Mouse (Mus musculus): ENCODE data around the gene Trip11. TPM values are rescaled to one million over a fixed set of nuclear protein-coding genes. Genes with fewer than 3 reads are reported as not detected.

Gene Trip11
- polyA plus RNA-seq, 1 experiment from 2014 or later = 14.2 TPM

DNA sequence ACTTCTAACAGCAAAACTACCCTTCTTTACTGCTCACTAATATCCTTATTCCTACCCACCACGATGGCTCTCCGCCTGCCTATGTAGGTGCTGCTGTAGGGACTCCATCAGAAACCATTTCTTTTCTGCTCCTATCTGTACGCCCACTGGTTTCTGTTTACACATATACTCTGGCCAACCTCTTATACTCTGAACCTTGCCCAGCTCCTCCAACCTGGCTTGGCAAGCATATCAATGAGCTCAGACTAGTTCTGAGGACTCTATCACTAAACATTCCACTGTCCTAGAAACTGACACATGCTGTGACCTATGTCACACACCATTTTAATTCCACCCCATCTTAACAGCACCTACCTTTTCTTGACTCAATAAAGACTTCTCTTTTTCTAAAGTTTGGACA, 23.7 kb downstream of the Trip11 start:
- Histone ChIP-seq H3K27me3 (ENCODE audit: control insufficient read depth, insufficient read depth, low read length) (no peaks in the 10 kb centered on the region), H3K36me3 (ENCODE audit: control insufficient read depth, insufficient read depth, low read length) (peaks cover 12% of the 10 kb centered on the region), H3K9me3 (ENCODE audit: control insufficient read depth, low read length) (no peaks in the 10 kb centered on the region), H3K4me2 (ENCODE audit: low read depth, severe bottlenecking) (no peak overlapping the region), H3K4me3 (ENCODE audit: low read depth, low read length) (no peak overlapping the region), H3K27ac (replicated peaks; ENCODE audit: low read depth, low read length) (no peak overlapping the region), H3K4me1 (ENCODE audit: control insufficient read depth, insufficient read depth, low read length) (no peaks in the 10 kb centered on the region), H3K9ac (ENCODE audit: low read length) (no peak overlapping the region)
- DNase-seq (ENCODE audit: low spot score) = no peak
- no peak for ATAC-seq (ENCODE audit: insufficient number of reproducible peaks, low FRiP score, low TSS enrichment, low read depth)
- 92% methylated on average over 3 of the region's 3 CpGs for WGBS

DNA sequence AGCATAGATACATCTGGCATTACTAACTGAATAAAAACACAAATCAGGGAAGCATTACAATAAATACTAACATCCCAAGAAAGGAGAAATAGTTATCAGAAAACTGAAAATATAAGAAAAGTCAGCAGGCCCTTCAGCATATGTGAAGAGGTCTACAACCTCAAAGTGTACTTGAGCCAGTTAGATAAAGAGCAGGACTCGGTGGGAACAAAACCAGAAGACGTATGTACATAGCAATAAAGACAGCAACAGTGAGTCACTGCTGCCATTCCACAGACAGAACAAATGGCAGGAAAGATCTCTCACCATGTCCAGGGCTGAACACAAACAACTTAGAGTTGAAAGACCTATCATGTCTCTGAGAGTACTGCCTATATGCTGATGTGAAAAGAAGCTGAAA, 24.8 kb downstream of the Trip11 start:
- no peak overlapping the region for H3K9ac ChIP-seq (ENCODE audit: low read length)
- 92% methylated on average over 2 of the region's 2 CpGs for WGBS
- no peak overlapping the region for H3K4me2 ChIP-seq (ENCODE audit: low read depth, severe bottlenecking)
- DNase-seq (ENCODE audit: low spot score) (no peak), ATAC-seq (ENCODE audit: insufficient number of reproducible peaks, low FRiP score, low TSS enrichment, low read depth) (no peak)
- H3K4me3 ChIP-seq (ENCODE audit: low read depth, low read length) = no peak overlapping the region
- peaks cover 12% of the 10 kb centered on the region for H3K36me3 ChIP-seq (ENCODE audit: control insufficient read depth, insufficient read depth, low read length)
- no peak overlapping the region for H3K27ac ChIP-seq (replicated peaks; ENCODE audit: low read depth, low read length)
- H3K4me1 ChIP-seq (ENCODE audit: control insufficient read depth, insufficient read depth, low read length) = no peaks in the 10 kb centered on the region
- H3K9me3 ChIP-seq (ENCODE audit: control insufficient read depth, low read length) = no peaks in the 10 kb centered on the region
- H3K27me3 ChIP-seq (ENCODE audit: control insufficient read depth, insufficient read depth, low read length) = no peaks in the 10 kb centered on the region

DNA sequence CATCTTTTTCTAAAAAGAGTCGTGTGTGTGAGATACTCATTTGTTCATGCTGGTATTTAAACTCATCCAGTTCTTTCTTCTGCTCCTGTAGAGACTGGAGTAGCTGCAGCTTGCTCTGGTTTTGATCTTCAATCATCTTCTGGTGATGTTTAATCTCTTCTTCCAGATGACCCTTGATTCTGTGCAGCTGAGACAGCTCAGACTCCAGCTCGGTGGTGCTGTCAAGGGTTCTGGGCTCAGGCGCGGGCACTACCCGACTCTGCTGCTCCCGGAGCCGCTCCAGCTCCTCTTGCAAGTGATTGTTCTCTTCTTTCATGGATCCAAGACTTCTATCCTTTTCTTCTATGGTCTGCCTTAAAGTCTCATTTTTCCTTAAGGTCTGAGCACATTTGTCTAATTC, 28.1 kb downstream of the Trip11 start:
- Histone ChIP-seq H3K27ac (replicated peaks; ENCODE audit: low read depth, low read length) (no peak overlapping the region), H3K27me3 (ENCODE audit: control insufficient read depth, insufficient read depth, low read length) (no peaks in the 10 kb centered on the region), H3K36me3 (ENCODE audit: control insufficient read depth, insufficient read depth, low read length) (peaks cover 4% of the 10 kb centered on the region; the same call in 1 of the 2 replicates), H3K4me3 (ENCODE audit: low read depth, low read length) (no peak overlapping the region), H3K9ac (ENCODE audit: low read length) (no peak overlapping the region), H3K4me1 (ENCODE audit: control insufficient read depth, insufficient read depth, low read length) (no peaks in the 10 kb centered on the region), H3K9me3 (ENCODE audit: control insufficient read depth, low read length) (no peaks in the 10 kb centered on the region), H3K4me2 (ENCODE audit: low read depth, severe bottlenecking) (no peak overlapping the region)
- 97% methylated on average over 7 of the region's 7 CpGs for WGBS
- DNase-seq (ENCODE audit: low spot score) (no peak), ATAC-seq (ENCODE audit: insufficient number of reproducible peaks, low FRiP score, low TSS enrichment, low read depth) (no peak)

DNA sequence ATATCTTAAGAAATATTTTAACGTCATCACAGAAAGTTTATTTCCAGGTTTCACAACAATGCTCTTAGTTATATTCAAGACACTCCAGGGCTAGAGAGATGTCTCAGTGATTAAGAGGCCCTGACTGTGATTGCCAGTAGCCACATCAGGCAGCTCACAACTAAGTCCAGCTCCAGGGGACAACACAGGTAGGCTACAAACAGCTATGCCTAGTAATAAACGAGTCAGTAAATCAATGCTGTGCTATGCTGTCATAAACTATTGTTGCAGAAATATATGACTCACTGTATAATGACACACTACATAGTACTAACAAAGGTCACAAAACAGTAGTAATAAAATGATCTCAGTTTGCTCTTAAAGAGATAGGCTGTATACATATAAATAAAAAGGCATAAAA, 36.7 kb downstream of the Trip11 start:
- Histone ChIP-seq H3K36me3 (ENCODE audit: control insufficient read depth, insufficient read depth, low read length) (no peaks in the 10 kb centered on the region; the same call in 1 of the 2 replicates), H3K4me2 (ENCODE audit: low read depth, severe bottlenecking) (no peak overlapping the region)

DNA sequence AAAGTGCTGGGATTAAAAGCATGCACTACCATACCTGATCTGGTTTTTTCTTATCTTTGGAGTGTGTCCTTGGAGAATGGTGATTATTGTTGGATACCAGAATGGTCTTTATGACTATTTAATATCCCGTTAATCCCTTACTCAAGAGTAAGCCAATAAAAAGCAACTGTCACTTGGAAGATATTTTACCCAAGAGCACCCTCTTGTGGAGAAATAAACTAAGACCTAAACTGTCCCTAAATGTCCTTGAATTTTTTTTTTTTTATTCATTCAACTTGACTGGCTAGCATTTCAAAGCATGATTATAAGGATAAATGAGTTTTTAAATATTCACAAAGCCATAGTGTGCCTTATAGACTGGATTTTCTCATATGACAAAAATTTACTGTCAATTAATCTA, 38.0 kb downstream of the Trip11 start:
- DNase-seq (ENCODE audit: low spot score) (no peak), ATAC-seq (ENCODE audit: insufficient number of reproducible peaks, low FRiP score, low TSS enrichment, low read depth) (no peak)
- no peak overlapping the region for H3K4me3 ChIP-seq (ENCODE audit: low read depth, low read length)
- no peaks in the 10 kb centered on the region for H3K9me3 ChIP-seq (ENCODE audit: control insufficient read depth, low read length)
- H3K27me3 ChIP-seq (ENCODE audit: control insufficient read depth, insufficient read depth, low read length) = no peaks in the 10 kb centered on the region
- no peaks in the 10 kb centered on the region; the same call in 1 of the 2 replicates for H3K36me3 ChIP-seq (ENCODE audit: control insufficient read depth, insufficient read depth, low read length)
- H3K9ac ChIP-seq (ENCODE audit: low read length) = no peak overlapping the region
- no peak overlapping the region for H3K4me2 ChIP-seq (ENCODE audit: low read depth, severe bottlenecking)
- H3K27ac ChIP-seq (replicated peaks; ENCODE audit: low read depth, low read length) = no peak overlapping the region
- 53% methylated on average over 1 of the region's 1 CpGs for WGBS
- H3K4me1 ChIP-seq (ENCODE audit: control insufficient read depth, insufficient read depth, low read length) = no peaks in the 10 kb centered on the region

More for the DNA sequence above, 36.7 kb downstream of the Trip11 start:
- no peak for DNase-seq (ENCODE audit: low spot score)
- WGBS = 92% methylated on average over 2 of the region's 2 CpGs
- Histone ChIP-seq H3K4me3 (ENCODE audit: low read depth, low read length) (no peak overlapping the region), H3K4me1 (ENCODE audit: control insufficient read depth, insufficient read depth, low read length) (no peaks in the 10 kb centered on the region), H3K27ac (replicated peaks; ENCODE audit: low read depth, low read length) (no peak overlapping the region), H3K9ac (ENCODE audit: low read length) (no peak overlapping the region), H3K27me3 (ENCODE audit: control insufficient read depth, insufficient read depth, low read length) (no peaks in the 10 kb centered on the region), H3K9me3 (ENCODE audit: control insufficient read depth, low read length) (no peaks in the 10 kb centered on the region)
- no peak for ATAC-seq (ENCODE audit: insufficient number of reproducible peaks, low FRiP score, low TSS enrichment, low read depth)

DNA sequence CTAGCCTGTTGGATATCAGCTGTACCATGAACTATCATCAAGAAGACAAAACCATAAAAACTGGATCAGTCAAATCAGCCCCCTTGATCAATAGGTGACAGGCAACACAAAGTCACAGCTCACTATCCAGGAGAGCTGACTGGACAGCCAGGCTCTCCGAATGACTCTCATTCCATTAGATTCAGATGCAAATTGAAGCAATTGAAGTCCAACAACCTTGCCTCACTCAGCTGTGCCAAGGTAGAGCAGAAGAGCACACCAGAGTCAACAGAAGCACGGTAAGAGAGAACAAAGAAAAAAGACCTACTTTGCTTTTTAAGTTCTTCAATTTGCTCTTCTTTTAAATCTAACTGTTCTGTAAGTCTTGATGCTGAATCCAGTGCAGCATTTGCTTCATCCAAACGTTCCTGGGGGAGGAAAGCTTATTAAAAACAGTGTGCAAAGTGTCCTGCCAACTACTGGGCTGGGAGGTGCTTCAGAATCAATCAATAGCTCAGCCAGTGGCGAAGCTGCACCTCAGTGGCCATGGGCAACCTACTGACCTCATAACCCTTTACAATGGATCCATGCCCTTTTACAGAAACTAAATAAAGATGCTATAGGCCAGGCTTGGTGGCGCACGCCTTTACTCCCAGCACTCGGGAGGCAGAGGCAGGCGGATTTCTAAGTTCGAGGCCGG, 50.6 kb downstream of the Trip11 start:
- Histone ChIP-seq H3K9me3 (ENCODE audit: control insufficient read depth, low read length) (no peaks in the 10 kb centered on the region), H3K27ac (replicated peaks; ENCODE audit: low read depth, low read length) (no peak overlapping the region), H3K9ac (ENCODE audit: low read length) (no peak overlapping the region), H3K36me3 (ENCODE audit: control insufficient read depth, insufficient read depth, low read length) (no peaks in the 10 kb centered on the region; the same call in 1 of the 2 replicates), H3K4me2 (ENCODE audit: low read depth, severe bottlenecking) (no peak overlapping the region), H3K4me3 (ENCODE audit: low read depth, low read length) (no peak overlapping the region), H3K4me1 (ENCODE audit: control insufficient read depth, insufficient read depth, low read length) (no peaks in the 10 kb centered on the region), H3K27me3 (ENCODE audit: control insufficient read depth, insufficient read depth, low read length) (no peaks in the 10 kb centered on the region)
- no peak for DNase-seq (ENCODE audit: low spot score)
- ATAC-seq (ENCODE audit: insufficient number of reproducible peaks, low FRiP score, low TSS enrichment, low read depth) = no peak
- 89% methylated on average over 10 of the region's 10 CpGs for WGBS

DNA sequence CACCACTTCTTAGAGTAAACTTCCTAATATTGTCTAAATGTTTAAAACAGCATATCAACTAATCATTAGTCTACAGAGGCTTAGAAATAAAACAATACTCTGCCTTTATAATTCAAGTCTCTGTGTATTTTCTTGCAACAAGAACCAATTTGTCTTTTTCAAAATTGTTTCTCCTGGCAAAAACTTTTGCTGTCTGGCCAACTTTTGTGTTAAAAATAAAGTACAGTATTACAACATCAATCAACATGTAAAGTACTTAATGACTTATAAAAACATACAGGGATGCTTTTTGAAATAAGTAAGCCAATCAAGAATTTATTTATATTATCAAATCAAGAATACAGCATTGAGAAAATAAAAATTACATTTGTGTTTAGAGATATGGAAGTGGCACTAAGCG, 52.8 kb downstream of the Trip11 start:
- WGBS = 94% methylated on average over 1 of the region's 1 CpGs
- ATAC-seq (ENCODE audit: insufficient number of reproducible peaks, low FRiP score, low TSS enrichment, low read depth) = no peak
- no peak overlapping the region for H3K9ac ChIP-seq (ENCODE audit: low read length)

DNA sequence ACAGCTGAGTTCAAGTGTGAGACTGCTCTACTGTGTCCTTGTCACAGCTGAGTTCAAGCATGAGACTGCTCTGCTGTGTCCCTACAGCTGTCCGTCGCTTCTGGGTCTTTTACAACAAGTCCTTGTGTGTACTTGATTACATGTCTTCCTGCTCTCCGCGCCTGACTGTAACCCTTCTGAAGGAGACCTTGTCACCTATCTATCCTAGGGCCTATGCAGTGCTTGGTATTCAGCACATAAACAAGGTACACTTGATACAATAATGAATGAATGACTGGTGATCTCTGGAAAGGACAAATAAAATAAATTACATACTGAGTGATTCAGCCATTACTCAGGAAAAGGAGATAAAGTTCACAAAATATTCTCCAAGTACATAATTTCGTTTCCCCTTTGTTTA, 55.1 kb downstream of the Trip11 start:
- no peaks in the 10 kb centered on the region; the same call in 1 of the 2 replicates for H3K36me3 ChIP-seq (ENCODE audit: control insufficient read depth, insufficient read depth, low read length)
- H3K9ac ChIP-seq (ENCODE audit: low read length) = no peak overlapping the region
- no peaks in the 10 kb centered on the region for H3K9me3 ChIP-seq (ENCODE audit: control insufficient read depth, low read length)
- DNase-seq (ENCODE audit: low spot score) (no peak), ATAC-seq (ENCODE audit: insufficient number of reproducible peaks, low FRiP score, low TSS enrichment, low read depth) (no peak)
- H3K4me2 ChIP-seq (ENCODE audit: low read depth, severe bottlenecking) = no peak overlapping the region
- 96% methylated on average over 5 of the region's 5 CpGs for WGBS
- H3K27me3 ChIP-seq (ENCODE audit: control insufficient read depth, insufficient read depth, low read length) = no peaks in the 10 kb centered on the region
- no peaks in the 10 kb centered on the region for H3K4me1 ChIP-seq (ENCODE audit: control insufficient read depth, insufficient read depth, low read length)
- H3K4me3 ChIP-seq (ENCODE audit: low read depth, low read length) = no peak overlapping the region
- no peak overlapping the region for H3K27ac ChIP-seq (replicated peaks; ENCODE audit: low read depth, low read length)

More for the DNA sequence above, 52.8 kb downstream of the Trip11 start:
- no peaks in the 10 kb centered on the region for H3K4me1 ChIP-seq (ENCODE audit: control insufficient read depth, insufficient read depth, low read length)
- H3K27me3 ChIP-seq (ENCODE audit: control insufficient read depth, insufficient read depth, low read length) = no peaks in the 10 kb centered on the region
- no peaks in the 10 kb centered on the region; the same call in 1 of the 2 replicates for H3K36me3 ChIP-seq (ENCODE audit: control insufficient read depth, insufficient read depth, low read length)
- H3K9me3 ChIP-seq (ENCODE audit: control insufficient read depth, low read length) = no peaks in the 10 kb centered on the region
- no peak for DNase-seq (ENCODE audit: low spot score)
- H3K4me3 ChIP-seq (ENCODE audit: low read depth, low read length) = no peak overlapping the region
- H3K27ac ChIP-seq (replicated peaks; ENCODE audit: low read depth, low read length) = no peak overlapping the region
- H3K4me2 ChIP-seq (ENCODE audit: low read depth, severe bottlenecking) = no peak overlapping the region

DNA sequence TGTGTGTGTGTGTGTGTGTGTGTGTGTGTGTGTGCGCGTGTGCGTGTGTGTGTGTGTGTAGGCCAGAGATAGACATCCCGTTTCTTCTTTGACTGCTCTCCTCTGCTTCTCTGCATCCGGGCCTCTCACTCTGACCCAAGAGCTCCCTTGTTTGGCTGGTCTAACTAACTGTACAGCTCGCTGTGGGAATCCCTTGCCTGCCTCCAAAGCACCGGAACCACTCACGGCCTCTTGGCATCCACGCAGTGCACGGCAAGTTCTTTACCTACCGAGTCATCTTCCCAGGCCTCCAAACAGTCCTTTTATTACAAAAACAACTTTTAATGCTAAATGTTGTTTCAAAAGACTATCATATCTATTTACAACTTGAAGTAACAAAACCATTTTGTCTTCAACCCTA, 58.7 kb downstream of the Trip11 start:
- H3K27ac ChIP-seq (replicated peaks; ENCODE audit: low read depth, low read length) = no peak overlapping the region
- no peaks in the 10 kb centered on the region for H3K4me1 ChIP-seq (ENCODE audit: control insufficient read depth, insufficient read depth, low read length)
- H3K4me2 ChIP-seq (ENCODE audit: low read depth, severe bottlenecking) = no peak overlapping the region
- ATAC-seq (ENCODE audit: insufficient number of reproducible peaks, low FRiP score, low TSS enrichment, low read depth) (no peak), DNase-seq (ENCODE audit: low spot score) (no peak)
- H3K27me3 ChIP-seq (ENCODE audit: control insufficient read depth, insufficient read depth, low read length) = no peaks in the 10 kb centered on the region
- H3K4me3 ChIP-seq (ENCODE audit: low read depth, low read length) = no peak overlapping the region
- no peak overlapping the region for H3K9ac ChIP-seq (ENCODE audit: low read length)
- H3K9me3 ChIP-seq (ENCODE audit: control insufficient read depth, low read length) = no peaks in the 10 kb centered on the region
- WGBS = 95% methylated on average over 11 of the region's 11 CpGs
- no peaks in the 10 kb centered on the region for H3K36me3 ChIP-seq (ENCODE audit: control insufficient read depth, insufficient read depth, low read length)

Measured in limb, embryonic 11.5 days (tissue).